Mouse (Mus musculus): Measurements from ENCODE around the gene Rcan3. TPM values are rescaled to one million over a fixed set of nuclear protein-coding genes. Genes with fewer than 3 reads are reported as not detected.

Gene Rcan3
- polyA plus RNA-seq, 1 experiment from 2014 or later, result 10.3 TPM

GRCm38 (mm10) chr4:135413491-135413890 is 20.2 kb downstream of the Rcan3 start:
- H3K27me3 ChIP-seq (replicated peaks), result no peaks in the 10 kb centered on the region
- peaks cover 30% of the 10 kb centered on the region for H3K36me3 ChIP-seq
- no peak overlapping the region for H3K9ac ChIP-seq
- no peak overlapping the region for H3K4me3 ChIP-seq
- H3K27ac ChIP-seq (ENCODE audit: poor library complexity, severe bottlenecking), result no peak overlapping the region
- no peak overlapping the region for H3K4me2 ChIP-seq
- WGBS, result 78% methylated on average over 8 of the region's 8 CpGs
- no peak for ATAC-seq (ENCODE audit: insufficient number of reproducible peaks, low FRiP score)
- no peaks in the 10 kb centered on the region for H3K4me1 ChIP-seq (replicated peaks)
- no peaks in the 10 kb centered on the region for H3K9me3 ChIP-seq (replicated peaks)

GRCm38 (mm10) chr4:135411633-135412032 is 22.0 kb downstream of the Rcan3 start:
- H3K27me3 ChIP-seq (replicated peaks), result no peaks in the 10 kb centered on the region
- no peak overlapping the region for H3K4me2 ChIP-seq
- H3K27ac ChIP-seq (ENCODE audit: poor library complexity, severe bottlenecking), result no peak overlapping the region
- no peak overlapping the region for H3K9ac ChIP-seq
- peaks cover 24% of the 10 kb centered on the region for H3K36me3 ChIP-seq
- ATAC-seq (ENCODE audit: insufficient number of reproducible peaks, low FRiP score), result no peak
- WGBS, result 37% methylated on average over 4 of the region's 4 CpGs
- H3K4me3 ChIP-seq, result no peak overlapping the region
- H3K4me1 ChIP-seq (replicated peaks), result no peaks in the 10 kb centered on the region
- no peaks in the 10 kb centered on the region for H3K9me3 ChIP-seq (replicated peaks)

- 42% methylated on average over 5 of the region's 5 CpGs for WGBS
- Histone ChIP-seq H3K36me3 (no peaks in the 10 kb centered on the region; the same call in 1 of the 2 replicates), H3K27me3 (replicated peaks) (no peaks in the 10 kb centered on the region), H3K27ac (ENCODE audit: poor library complexity, severe bottlenecking) (no peak overlapping the region), H3K4me3 (no peak overlapping the region), H3K4me2 (no peak overlapping the region), H3K9ac (no peak overlapping the region), H3K4me1 (replicated peaks) (no peaks in the 10 kb centered on the region; the same call in 1 of the 2 replicates), H3K9me3 (replicated peaks) (no peaks in the 10 kb centered on the region)
- no peak for ATAC-seq (ENCODE audit: insufficient number of reproducible peaks, low FRiP score)
These were observed 27.5 kb downstream of the Rcan3 start for GRCm38 (mm10) chr4:135406180-135406579.

- Histone ChIP-seq H3K9ac (no peak overlapping the region), H3K9me3 (replicated peaks) (no peaks in the 10 kb centered on the region), H3K4me1 (replicated peaks) (no peaks in the 10 kb centered on the region; the same call in 1 of the 2 replicates), H3K4me3 (no peak overlapping the region), H3K27me3 (replicated peaks) (no peaks in the 10 kb centered on the region), H3K27ac (ENCODE audit: poor library complexity, severe bottlenecking) (no peak overlapping the region), H3K36me3 (no peaks in the 10 kb centered on the region; the same call in 1 of the 2 replicates), H3K4me2 (no peak overlapping the region)
- ATAC-seq (ENCODE audit: insufficient number of reproducible peaks, low FRiP score), result peak; percentile 33; the same call in 1 of the 2 replicates
- 80% methylated on average over 2 of the region's 2 CpGs for WGBS
These were observed 28.7 kb downstream of the Rcan3 start for GRCm38 (mm10) chr4:135404916-135405315.

GRCm38 (mm10) chr4:135404048-135404447 is 29.6 kb downstream of the Rcan3 start:
- H3K9me3 ChIP-seq (replicated peaks), result no peaks in the 10 kb centered on the region
- ATAC-seq (ENCODE audit: insufficient number of reproducible peaks, low FRiP score), result no peak
- H3K27ac ChIP-seq (ENCODE audit: poor library complexity, severe bottlenecking), result no peak overlapping the region
- peaks cover 7% of the 10 kb centered on the region for H3K27me3 ChIP-seq (replicated peaks)
- no peak overlapping the region for H3K4me2 ChIP-seq
- H3K4me1 ChIP-seq (replicated peaks), result no peaks in the 10 kb centered on the region; the same call in 1 of the 2 replicates
- H3K36me3 ChIP-seq, result no peaks in the 10 kb centered on the region
- no peak overlapping the region for H3K4me3 ChIP-seq
- WGBS, result 69% methylated on average over 10 of the region's 10 CpGs
- H3K9ac ChIP-seq, result no peak overlapping the region

- Histone ChIP-seq H3K4me2 (no peak overlapping the region), H3K4me3 (no peak overlapping the region), H3K4me1 (replicated peaks) (peaks cover 12% of the 10 kb centered on the region), H3K36me3 (no peaks in the 10 kb centered on the region), H3K27ac (ENCODE audit: poor library complexity, severe bottlenecking) (no peak overlapping the region), H3K9me3 (replicated peaks) (no peaks in the 10 kb centered on the region), H3K9ac (no peak overlapping the region), H3K27me3 (replicated peaks) (peaks cover 29% of the 10 kb centered on the region)
- 32% methylated on average over 7 of the region's 7 CpGs for WGBS
- no peak for ATAC-seq (ENCODE audit: insufficient number of reproducible peaks, low FRiP score)
These were observed 31.8 kb downstream of the Rcan3 start for GRCm38 (mm10) chr4:135401881-135402280.

- Histone ChIP-seq H3K4me3 (peak within 1 kb of the TSS; percentile 58), H3K27ac (ENCODE audit: poor library complexity, severe bottlenecking) (no peak within 1 kb of the TSS), H3K4me1 (replicated peaks) (peaks cover 12% of the 10 kb centered on the region), H3K4me2 (peak within 1 kb of the TSS; percentile 99), H3K27me3 (replicated peaks) (peaks cover 48% of the 10 kb centered on the region), H3K9me3 (replicated peaks) (peaks cover under 1% of the 10 kb centered on the region; the same call in 1 of the 2 replicates), H3K9ac (peak within 1 kb of the TSS; percentile 69), H3K36me3 (no peaks in the 10 kb centered on the region)
- 1% methylated on average over 29 of the region's 29 CpGs for WGBS
- ATAC-seq (ENCODE audit: insufficient number of reproducible peaks, low FRiP score), result 0 out of 2 replicates have a peak, but pooled peaks have one; percentile 29
These were observed 35.7 kb downstream of the Rcan3 start, which contains the start of gene Ncmap for GRCm38 (mm10) chr4:135397991-135398390. Ncmap (minus strand) TSS chr4:135398227.

GRCm38 (mm10) chr4:135397551-135397950 is 36.1 kb downstream of the Rcan3 start:
- Histone ChIP-seq H3K9me3 (replicated peaks) (peaks cover 5% of the 10 kb centered on the region; the same call in 1 of the 2 replicates), H3K4me2 (peak overlapping the region; percentile 99), H3K27ac (ENCODE audit: poor library complexity, severe bottlenecking) (no peak overlapping the region), H3K27me3 (replicated peaks) (peaks cover 48% of the 10 kb centered on the region), H3K4me3 (peak overlapping the region; percentile 58), H3K9ac (peak overlapping the region; percentile 69), H3K4me1 (replicated peaks) (peaks cover 12% of the 10 kb centered on the region), H3K36me3 (no peaks in the 10 kb centered on the region)
- WGBS, result 2% methylated on average over 16 of the region's 16 CpGs
- ATAC-seq (ENCODE audit: insufficient number of reproducible peaks, low FRiP score), result 0 out of 2 replicates have a peak, but pooled peaks have one; percentile 25

GRCm38 (mm10) chr4:135396303-135396702 is 37.4 kb downstream of the Rcan3 start:
- Histone ChIP-seq H3K27ac (ENCODE audit: poor library complexity, severe bottlenecking) (no peak overlapping the region), H3K9ac (no peak overlapping the region), H3K4me2 (no peak overlapping the region), H3K36me3 (no peaks in the 10 kb centered on the region), H3K4me3 (no peak overlapping the region), H3K27me3 (replicated peaks) (peaks cover 48% of the 10 kb centered on the region), H3K4me1 (replicated peaks) (peaks cover 13% of the 10 kb centered on the region), H3K9me3 (replicated peaks) (peaks cover 6% of the 10 kb centered on the region; the same call in 1 of the 2 replicates)
- WGBS, result 82% methylated on average over 5 of the region's 5 CpGs
- no peak for ATAC-seq (ENCODE audit: insufficient number of reproducible peaks, low FRiP score)

GRCm38 (mm10) chr4:135395375-135395774 is 38.3 kb downstream of the Rcan3 start:
- peaks cover 6% of the 10 kb centered on the region; the same call in 1 of the 2 replicates for H3K9me3 ChIP-seq (replicated peaks)
- no peaks in the 10 kb centered on the region for H3K36me3 ChIP-seq
- H3K4me2 ChIP-seq, result no peak overlapping the region
- ATAC-seq (ENCODE audit: insufficient number of reproducible peaks, low FRiP score), result no peak
- no peak overlapping the region for H3K9ac ChIP-seq
- H3K27me3 ChIP-seq (replicated peaks), result peaks cover 48% of the 10 kb centered on the region
- H3K4me1 ChIP-seq (replicated peaks), result peaks cover 17% of the 10 kb centered on the region
- no peak overlapping the region for H3K4me3 ChIP-seq
- WGBS, result 80% methylated on average over 4 of the region's 4 CpGs
- H3K27ac ChIP-seq (ENCODE audit: poor library complexity, severe bottlenecking), result no peak overlapping the region

- Histone ChIP-seq H3K4me2 (no peak overlapping the region), H3K9ac (no peak overlapping the region), H3K36me3 (no peaks in the 10 kb centered on the region), H3K9me3 (replicated peaks) (peaks cover 6% of the 10 kb centered on the region; the same call in 1 of the 2 replicates), H3K27ac (ENCODE audit: poor library complexity, severe bottlenecking) (no peak overlapping the region), H3K4me1 (replicated peaks) (peaks cover 17% of the 10 kb centered on the region), H3K27me3 (replicated peaks) (peaks cover 47% of the 10 kb centered on the region), H3K4me3 (no peak overlapping the region)
- no peak for ATAC-seq (ENCODE audit: insufficient number of reproducible peaks, low FRiP score)
- WGBS, result 74% methylated on average over 7 of the region's 7 CpGs
These were observed 39.0 kb downstream of the Rcan3 start for GRCm38 (mm10) chr4:135394666-135395065.

GRCm38 (mm10) chr4:135393381-135393780 is 40.3 kb downstream of the Rcan3 start:
- Histone ChIP-seq H3K4me3 (no peak overlapping the region), H3K36me3 (no peaks in the 10 kb centered on the region), H3K9me3 (replicated peaks) (peaks cover 6% of the 10 kb centered on the region; the same call in 1 of the 2 replicates), H3K27ac (ENCODE audit: poor library complexity, severe bottlenecking) (no peak overlapping the region), H3K27me3 (replicated peaks) (peaks cover 34% of the 10 kb centered on the region), H3K9ac (no peak overlapping the region), H3K4me2 (no peak overlapping the region), H3K4me1 (replicated peaks) (peaks cover 16% of the 10 kb centered on the region)
- ATAC-seq (ENCODE audit: insufficient number of reproducible peaks, low FRiP score), result no peak
- 78% methylated on average over 6 of the region's 6 CpGs for WGBS

All from heart, embryonic 12.5 days (tissue).